Mouse (Mus musculus) granulocyte monocyte progenitor cell, adult 5-6 weeks (primary cell): Measurements from ENCODE around the gene Itgal. TPM values are rescaled to one million over a fixed set of nuclear protein-coding genes. Genes with fewer than 3 reads are reported as not detected.
"Not testable (repeated sequence)": the region's sequence is repeated elsewhere in the genome, so short reads cannot be mapped to it uniquely, and the experiment has no call there.

Experiments
- ATAC-seq: replicated peaks from 2 replicates; pipeline ENCODE4 v1.8.0; 2016; ENCODE audit warnings: mild to moderate bottlenecking, moderate TSS enrichment, inconsistent platforms; ENCODE audit not compliant: poor library complexity, severe bottlenecking
- total RNA-seq, 2 experiments: library from RNA; stranded (forward) in 1 of 2; stranded (reverse) in 1 of 2; fragments of 200-712, 200-1000 nt in 1 of 2; fragments of >200 nt in 1 of 2; fragmentation: Nextera tagmentation in 1 of 2; gene quantifications; 2 replicates each; pipeline ENCODE4 v1.2.3; 2014 to 2017

The Itgal gene
- total RNA-seq, 2 experiments from 2014 or later, result 27.1 to 65.5 TPM

- ATAC-seq, result not testable (repeated sequence)
Observed at GRCm38 (mm10) chr7:127371870-127372269, 75.8 kb downstream of the Itgal start.

- ATAC-seq, result peak; percentile 93
Observed at GRCm38 (mm10) chr7:127375271-127376245, 79.5 kb downstream of the Itgal start, which contains the start of gene Zfp747. Gene Zfp747, minus strand, starts transcription at chr7:127376050.

GRCm38 (mm10) chr7:127378310-127378921 is 82.4 kb downstream of the Itgal start:
- no peak for ATAC-seq

Other genes starting within 250 kb of the Itgal start
- gene Zg16, start 208.9 kb upstream of the Itgal start, total RNA-seq (2014; fragmentation: Nextera tagmentation), result not detected in 2 replicates
- gene Zg16, start 208.9 kb upstream of the Itgal start, total RNA-seq (2017), result 1.6 and 2.5 TPM in 2 replicates
- 19.3 and 22.1 TPM in 2 replicates for gene AI467606, start 204.9 kb upstream of the Itgal start, total RNA-seq (2014; fragmentation: Nextera tagmentation)
- 23.5 and 25.9 TPM in 2 replicates for gene AI467606, start 204.9 kb upstream of the Itgal start, total RNA-seq (2017)
- 2.7 and 3.1 TPM in 2 replicates for gene Qprt, start 174.0 kb upstream of the Itgal start, total RNA-seq (2014; fragmentation: Nextera tagmentation)
- gene Qprt, start 174.0 kb upstream of the Itgal start, total RNA-seq (2017), result 0.21 and 1.6 TPM in 2 replicates
- gene Spn, start 158.4 kb upstream of the Itgal start, total RNA-seq (2014; fragmentation: Nextera tagmentation), result 123 and 159 TPM in 2 replicates
- gene Spn, start 158.4 kb upstream of the Itgal start, total RNA-seq (2017), result 293 and 356 TPM in 2 replicates
- gene Cd2bp2, start 100.2 kb upstream of the Itgal start, total RNA-seq (2014; fragmentation: Nextera tagmentation), result 21.1 and 44.7 TPM in 2 replicates
- 44.1 and 58.2 TPM in 2 replicates for gene Cd2bp2, start 100.2 kb upstream of the Itgal start, total RNA-seq (2017)
- gene Tbc1d10b, start 87.8 kb upstream of the Itgal start, total RNA-seq (2014; fragmentation: Nextera tagmentation), result 27.0 and 33.2 TPM in 2 replicates
- 26.2 and 35.0 TPM in 2 replicates for gene Tbc1d10b, start 87.8 kb upstream of the Itgal start, total RNA-seq (2017)
- 9.1 and 25.5 TPM in 2 replicates for gene Mylpf, start 87.4 kb upstream of the Itgal start, total RNA-seq (2014; fragmentation: Nextera tagmentation)
- 1.2 and 4.3 TPM in 2 replicates for gene Mylpf, start 87.4 kb upstream of the Itgal start, total RNA-seq (2017)
- 6.0 and 18.7 TPM in 2 replicates for gene Zfp553, start 63.2 kb upstream of the Itgal start, total RNA-seq (2014; fragmentation: Nextera tagmentation)
- gene Zfp553, start 63.2 kb upstream of the Itgal start, total RNA-seq (2017), result 11.4 and 12.0 TPM in 2 replicates
- gene Sept1, start 63.1 kb upstream of the Itgal start, total RNA-seq (2014; fragmentation: Nextera tagmentation), result 17.1 and 23.3 TPM in 2 replicates
- gene Sept1, start 63.1 kb upstream of the Itgal start, total RNA-seq (2017), result 29.1 and 33.3 TPM in 2 replicates
- gene Zfp771, start 52.0 kb upstream of the Itgal start, total RNA-seq (2014; fragmentation: Nextera tagmentation), result 4.9 and 7.8 TPM in 2 replicates
- 5.9 and 10.6 TPM in 2 replicates for gene Zfp771, start 52.0 kb upstream of the Itgal start, total RNA-seq (2017)
- 99.5 and 126 TPM in 2 replicates for gene Dctpp1, start 35.6 kb upstream of the Itgal start, total RNA-seq (2014; fragmentation: Nextera tagmentation)
- 68.9 and 72.0 TPM in 2 replicates for gene Dctpp1, start 35.6 kb upstream of the Itgal start, total RNA-seq (2017)
- gene Sephs2, start 22.2 kb upstream of the Itgal start, total RNA-seq (2014; fragmentation: Nextera tagmentation), result 63.0 and 70.4 TPM in 2 replicates
- 158 and 176 TPM in 2 replicates for gene Sephs2, start 22.2 kb upstream of the Itgal start, total RNA-seq (2017)
- gene Zfp768, start 49.3 kb downstream of the Itgal start, total RNA-seq (2014; fragmentation: Nextera tagmentation), result 3.7 and 9.6 TPM in 2 replicates
- 5.5 and 6.2 TPM in 2 replicates for gene Zfp768, start 49.3 kb downstream of the Itgal start, total RNA-seq (2017)
- gene Zfp747, start 79.8 kb downstream of the Itgal start, total RNA-seq (2014; fragmentation: Nextera tagmentation), result 1.8 and 4.4 TPM in 2 replicates
- 6.2 and 13.4 TPM in 2 replicates for gene Zfp747, start 79.8 kb downstream of the Itgal start, total RNA-seq (2017)
- 2.7 and 3.7 TPM in 2 replicates for gene 9130019O22Rik, start 90.9 kb downstream of the Itgal start, total RNA-seq (2014; fragmentation: Nextera tagmentation)
- gene 9130019O22Rik, start 90.9 kb downstream of the Itgal start, total RNA-seq (2017), result 4.1 and 5.5 TPM in 2 replicates
- 2.5 TPM in 1 of 2 replicates, not detected in the other for gene E430018J23Rik, start 97.4 kb downstream of the Itgal start, total RNA-seq (2014; fragmentation: Nextera tagmentation)
- 4.2 and 8.9 TPM in 2 replicates for gene E430018J23Rik, start 97.4 kb downstream of the Itgal start, total RNA-seq (2017)
- 8.9 and 10.8 TPM in 2 replicates for gene Zfp764, start 110.6 kb downstream of the Itgal start, total RNA-seq (2014; fragmentation: Nextera tagmentation)
- gene Zfp764, start 110.6 kb downstream of the Itgal start, total RNA-seq (2017), result 12.5 and 15.1 TPM in 2 replicates
- gene Zfp688, start 125.8 kb downstream of the Itgal start, total RNA-seq (2014; fragmentation: Nextera tagmentation), result 13.5 and 17.6 TPM in 2 replicates
- gene Zfp688, start 125.8 kb downstream of the Itgal start, total RNA-seq (2017), result 7.1 and 12.5 TPM in 2 replicates
- gene Zfp689, start 152.9 kb downstream of the Itgal start, total RNA-seq (2014; fragmentation: Nextera tagmentation), result 0.70 and 3.9 TPM in 2 replicates
- gene Zfp689, start 152.9 kb downstream of the Itgal start, total RNA-seq (2017), result 2.7 and 3.6 TPM in 2 replicates
- gene Prr14, start 163.4 kb downstream of the Itgal start, total RNA-seq (2014; fragmentation: Nextera tagmentation), result 96.7 and 115 TPM in 2 replicates
- gene Prr14, start 163.4 kb downstream of the Itgal start, total RNA-seq (2017), result 23.8 and 29.0 TPM in 2 replicates
- gene Fbrs, start 182.9 kb downstream of the Itgal start, total RNA-seq (2014; fragmentation: Nextera tagmentation), result 87.1 and 132 TPM in 2 replicates
- 21.9 and 28.5 TPM in 2 replicates for gene Fbrs, start 182.9 kb downstream of the Itgal start, total RNA-seq (2017)
- gene Srcap, start 215.7 kb downstream of the Itgal start, total RNA-seq (2014; fragmentation: Nextera tagmentation), result 139 and 145 TPM in 2 replicates
- gene Srcap, start 215.7 kb downstream of the Itgal start, total RNA-seq (2017), result 20.9 and 22.9 TPM in 2 replicates
- gene Gm42715, start 223.3 kb downstream of the Itgal start, total RNA-seq (2014; fragmentation: Nextera tagmentation), result 25.2 and 31.5 TPM in 2 replicates
- 5.7 and 6.4 TPM in 2 replicates for gene Gm42715, start 223.3 kb downstream of the Itgal start, total RNA-seq (2017)